Mouse (Mus musculus): ENCODE measurements around the gene Pth2.
A peak's percentile ranks its signal among the peaks of the same experiment; 100 is the strongest.

Pth2 gene

GRCm38 (mm10) chr7:45196994-45197393 is 16.2 kb downstream of the Pth2 start:
- no peak for DNase-seq (ENCODE audit: low read depth, low spot score)

GRCm38 (mm10) chr7:45198435-45198834 is 17.6 kb downstream of the Pth2 start:
- DNase-seq (ENCODE audit: low read depth, low spot score): peak; percentile 46

GRCm38 (mm10) chr7:45198961-45199360 is 18.2 kb downstream of the Pth2 start:
- DNase-seq (ENCODE audit: low read depth, low spot score): no peak

GRCm38 (mm10) chr7:45202654-45203053 is 21.9 kb downstream of the Pth2 start:
- DNase-seq (ENCODE audit: low read depth, low spot score): no peak

GRCm38 (mm10) chr7:45204380-45205143 is 23.8 kb downstream of the Pth2 start, which contains the start of gene Ccdc155:
Gene Ccdc155 (minus strand): TSS chr7:45204892.
- peak; percentile 91 for DNase-seq (ENCODE audit: low read depth, low spot score)

GRCm38 (mm10) chr7:45208260-45208659 is 27.5 kb downstream of the Pth2 start:
- DNase-seq (ENCODE audit: low read depth, low spot score): no peak

- no peak for DNase-seq (ENCODE audit: low read depth, low spot score)
Measured at GRCm38 (mm10) chr7:45211070-45211469, 30.3 kb downstream of the Pth2 start.

GRCm38 (mm10) chr7:45211851-45212251 is 31.1 kb downstream of the Pth2 start, which contains the start of gene Dkkl1:
Gene Dkkl1 (minus strand): TSS chr7:45212147.
- DNase-seq (ENCODE audit: low read depth, low spot score): no peak

- no peak for DNase-seq (ENCODE audit: low read depth, low spot score)
Measured at GRCm38 (mm10) chr7:45212356-45212755, 31.6 kb downstream of the Pth2 start.

- no peak for DNase-seq (ENCODE audit: low read depth, low spot score)
Measured at GRCm38 (mm10) chr7:45213708-45214107, 32.9 kb downstream of the Pth2 start.

GRCm38 (mm10) chr7:45215673-45216441 is 35.1 kb downstream of the Pth2 start, which contains the start of gene Tead2:
Gene Tead2 (plus strand): TSS chr7:45215753.
- DNase-seq (ENCODE audit: low read depth, low spot score): no peak

GRCm38 (mm10) chr7:45216442-45217183 is 35.8 kb downstream of the Pth2 start:
- DNase-seq (ENCODE audit: low read depth, low spot score): peak; percentile 32

- no peak for DNase-seq (ENCODE audit: low read depth, low spot score)
Measured at GRCm38 (mm10) chr7:45221680-45222079, 40.9 kb downstream of the Pth2 start.

GRCm38 (mm10) chr7:45224826-45225225 is 44.0 kb downstream of the Pth2 start:
- DNase-seq (ENCODE audit: low read depth, low spot score): no peak

GRCm38 (mm10) chr7:45226421-45226820 is 45.6 kb downstream of the Pth2 start:
- no peak for DNase-seq (ENCODE audit: low read depth, low spot score)

- no peak for DNase-seq (ENCODE audit: low read depth, low spot score)
Measured at GRCm38 (mm10) chr7:45228548-45228947, 47.8 kb downstream of the Pth2 start.

GRCm38 (mm10) chr7:45229046-45229445 is 48.3 kb downstream of the Pth2 start:
- no peak for DNase-seq (ENCODE audit: low read depth, low spot score)

- no peak for DNase-seq (ENCODE audit: low read depth, low spot score)
Measured at GRCm38 (mm10) chr7:45229459-45230203, 48.8 kb downstream of the Pth2 start.

- DNase-seq (ENCODE audit: low read depth, low spot score): no peak
Measured at GRCm38 (mm10) chr7:45231192-45231591, 50.4 kb downstream of the Pth2 start.
